Mouse (Mus musculus) adrenal gland, adult 8-10 months (tissue): ENCODE results near the gene Pafah1b3. TPM values are rescaled to one million over a fixed set of nuclear protein-coding genes. Genes with fewer than 3 reads are reported as not detected.
"Not testable (repeated sequence)": the region's sequence is repeated elsewhere in the genome, so short reads cannot be mapped to it uniquely, and the experiment has no call there.

Source experiments
- DNase-seq: peaks from one replicate; pipeline ENCODE4 v3.0.0; 2022
- total RNA-seq, 4 experiments: library from RNA; stranded (reverse); gene quantifications; 2 replicates each; pipeline ENCODE4 v1.2.4; 2022

Gene Pafah1b3
- 10 to 100 TPM; 34.0 to 48.5 (median 42.5) TPM for total RNA-seq

DNA sequence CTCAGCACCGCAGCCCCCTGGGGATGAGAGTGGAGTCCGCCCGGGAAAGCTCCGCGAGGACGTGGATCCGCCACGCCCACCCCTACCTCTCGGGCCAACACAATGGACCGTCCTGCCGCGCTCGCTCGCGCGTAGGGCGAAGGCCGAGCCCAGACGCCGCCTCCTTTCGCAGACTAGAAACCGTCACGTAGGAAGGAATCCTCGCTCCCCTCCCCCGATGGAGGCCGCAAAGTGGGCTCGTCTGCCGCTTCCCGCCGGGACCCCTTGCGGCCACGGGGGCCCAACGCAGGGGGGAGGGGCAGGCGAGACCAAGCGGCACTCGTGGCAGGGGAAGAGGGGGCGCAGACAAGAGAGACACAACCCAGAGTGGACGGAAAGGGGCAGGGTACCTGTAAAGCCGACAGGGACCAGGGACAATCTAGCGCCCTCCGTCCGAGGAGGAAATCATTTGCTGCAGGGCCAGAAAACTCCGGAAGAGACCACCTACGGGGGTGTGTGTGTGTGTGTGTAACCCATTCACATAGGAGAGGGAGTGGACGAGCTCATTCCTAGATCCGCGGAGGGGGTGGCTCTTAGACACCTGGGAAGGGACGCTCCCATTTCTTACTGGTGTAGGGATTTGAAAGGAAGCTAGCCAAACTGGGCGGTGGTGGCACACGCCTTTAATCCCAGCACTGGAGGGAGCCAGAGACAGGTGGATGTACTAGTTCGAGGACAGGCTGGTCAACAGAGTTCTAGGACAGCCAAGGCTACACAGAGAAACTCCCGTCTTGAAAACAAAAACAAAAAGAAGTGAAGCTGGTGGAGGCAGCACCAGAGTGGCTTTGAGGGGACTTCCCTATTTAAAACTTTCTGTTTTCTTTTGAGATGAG lies at the start of gene Pafah1b3:
Gene Pafah1b3, minus strand, starts transcription at position 533 of the 872 bp plus-strand sequence.
- peak; percentile 73 for DNase-seq

GRCm38 (mm10) chr7:25341000-25341784 lies 43.4 kb upstream of the Pafah1b3 start:
- DNase-seq = no peak

- DNase-seq = no peak
These were observed 41.5 kb upstream of the Pafah1b3 start for GRCm38 (mm10) chr7:25339329-25339728.

DNA sequence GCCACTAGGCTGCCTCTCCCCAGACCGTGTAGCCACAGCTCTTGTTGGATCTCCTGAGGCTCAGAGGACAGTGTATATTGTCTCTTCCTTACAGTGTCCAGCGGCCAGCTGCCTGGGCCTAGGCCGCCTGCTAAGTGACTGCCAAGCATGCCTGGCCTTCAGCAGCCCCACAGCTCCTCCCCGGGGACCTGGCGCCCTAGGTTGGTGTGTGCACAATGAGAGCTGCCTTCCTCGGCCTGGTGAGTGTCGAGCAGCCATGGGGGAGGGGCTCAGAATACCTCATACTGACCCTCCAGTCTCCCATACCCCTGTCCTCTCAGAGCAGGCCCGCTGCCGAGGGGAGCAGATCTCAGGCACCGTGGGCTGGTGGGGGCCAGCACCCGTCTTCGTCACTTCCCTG lies 36.7 kb upstream of the Pafah1b3 start:
- DNase-seq = no peak

DNA sequence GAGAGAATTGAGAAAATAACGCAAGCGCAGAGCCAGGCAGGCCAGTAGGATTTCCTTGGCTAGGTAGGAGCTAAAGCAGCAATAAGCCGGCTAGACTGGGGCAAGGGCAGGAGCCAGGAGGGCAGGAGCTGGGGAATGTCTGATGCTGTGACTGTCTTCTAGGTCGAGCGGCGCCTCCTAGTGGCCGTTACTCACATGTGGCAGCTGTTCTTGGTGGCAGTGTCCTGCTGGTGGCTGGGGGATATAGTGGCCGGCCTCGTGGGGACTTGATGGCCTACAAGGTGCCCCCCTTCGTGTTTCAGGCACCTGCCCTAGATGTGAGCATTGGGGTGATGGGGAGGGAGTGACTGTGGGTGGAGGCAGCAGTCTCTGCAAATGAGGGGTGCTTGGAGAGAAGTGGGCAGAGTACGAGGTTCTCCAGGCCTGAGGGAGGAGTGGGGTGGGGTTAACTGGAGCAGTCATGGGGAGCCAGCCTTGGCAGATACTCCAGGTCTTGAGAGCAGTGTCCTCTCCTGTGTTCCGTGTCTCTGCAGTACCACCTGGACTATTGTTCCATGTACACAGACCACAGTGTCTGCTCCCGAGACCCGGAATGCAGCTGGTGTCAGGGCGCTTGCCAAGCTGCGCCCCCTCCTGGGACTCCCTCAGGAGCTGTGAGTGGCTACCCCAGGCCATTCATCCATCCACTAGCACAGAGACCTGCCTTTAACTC lies 36.0 kb upstream of the Pafah1b3 start:
- DNase-seq = peak; percentile 66

DNA sequence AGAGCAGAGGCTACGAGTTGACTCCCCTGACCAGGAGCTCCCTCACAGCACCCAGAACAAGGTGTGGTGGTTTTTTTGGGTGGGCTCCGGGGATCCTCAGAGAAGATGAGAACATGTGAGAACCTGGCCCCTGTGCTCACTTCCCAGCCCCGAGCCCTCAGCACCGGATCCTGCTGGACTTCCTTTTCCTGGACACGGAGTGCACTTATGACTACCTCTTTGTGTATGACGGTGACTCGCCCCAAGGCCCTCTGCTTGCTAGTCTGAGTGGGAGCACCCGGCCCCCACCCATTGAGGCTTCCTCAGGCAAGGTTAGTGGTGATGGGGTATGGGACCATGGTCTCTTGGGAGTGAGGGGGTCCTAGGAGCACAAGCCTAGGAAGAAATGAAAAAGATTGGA lies 28.4 kb upstream of the Pafah1b3 start:
- DNase-seq = no peak

DNA sequence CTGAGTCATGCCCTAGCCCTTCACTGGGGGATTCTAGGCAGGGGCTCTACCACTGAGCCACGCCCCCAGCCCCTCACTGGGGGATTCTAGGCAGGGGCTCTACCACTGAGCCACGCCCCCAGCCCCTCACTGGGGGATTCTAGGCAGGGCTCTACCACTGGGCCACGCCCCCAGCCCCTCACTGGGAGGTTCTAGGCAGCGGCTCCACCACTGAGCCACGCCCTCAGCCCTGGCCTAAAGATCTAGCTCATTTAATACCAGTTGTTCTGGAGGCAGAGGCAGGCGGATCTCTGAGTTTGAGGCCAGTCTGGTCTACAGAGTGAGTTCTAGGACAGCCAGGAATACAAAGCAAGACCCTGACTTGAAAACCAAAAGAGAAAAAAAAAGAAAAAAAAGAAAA lies 27.6 kb upstream of the Pafah1b3 start:
- not testable (repeated sequence) for DNase-seq

DNA sequence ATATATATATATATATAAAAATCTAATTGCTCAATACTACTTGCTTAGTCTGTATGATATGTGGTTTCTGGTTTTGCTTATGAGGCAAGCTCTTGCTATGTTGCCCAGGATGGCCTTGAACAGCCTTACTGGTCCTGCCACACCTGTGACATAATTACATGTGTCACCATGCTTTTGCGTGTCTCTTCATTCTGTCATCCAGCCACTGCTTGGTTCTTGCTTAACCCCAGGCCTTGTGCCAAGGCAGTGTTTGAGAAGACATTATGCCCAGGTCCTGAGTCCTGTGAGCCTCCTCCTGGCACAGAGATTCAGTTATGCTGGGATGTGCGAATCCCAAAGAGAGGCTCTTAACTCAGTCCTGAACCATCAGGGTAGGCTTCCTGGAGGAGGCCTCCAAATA lies 25.4 kb upstream of the Pafah1b3 start:
- peak; percentile 61 for DNase-seq

DNA sequence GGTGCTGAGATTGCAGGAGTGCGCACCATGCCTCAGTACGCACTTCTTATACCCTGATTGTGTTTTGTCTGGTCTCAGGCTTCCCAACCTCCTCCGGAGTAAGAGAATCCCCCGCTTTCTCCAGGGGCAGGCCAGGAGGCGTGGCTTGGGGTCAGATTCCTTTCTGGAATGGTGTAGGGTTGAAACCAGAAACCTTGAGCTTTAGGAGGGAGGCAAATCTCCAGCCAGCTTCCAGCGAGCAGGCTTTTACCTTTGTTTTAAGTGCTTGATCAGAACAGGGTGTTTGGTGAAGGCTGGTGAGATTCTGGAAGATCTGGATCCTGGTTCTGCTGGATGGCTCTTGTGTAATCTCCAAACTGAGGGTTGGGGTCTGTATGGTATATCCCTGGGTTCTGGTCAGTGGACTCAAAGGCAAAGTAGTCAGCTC lies 24.3 kb upstream of the Pafah1b3 start:
- DNase-seq = no peak

GRCm38 (mm10) chr7:25317446-25317999 lies 19.7 kb upstream of the Pafah1b3 start:
- no peak for DNase-seq

- DNase-seq = peak; percentile 96
These were observed 19.0 kb upstream of the Pafah1b3 start, which contains the start of gene Megf8 for GRCm38 (mm10) chr7:25316532-25317445. Megf8 (plus strand) TSS chr7:25317164.

GRCm38 (mm10) chr7:25315306-25316041 lies 17.7 kb upstream of the Pafah1b3 start:
- DNase-seq = no peak

DNA sequence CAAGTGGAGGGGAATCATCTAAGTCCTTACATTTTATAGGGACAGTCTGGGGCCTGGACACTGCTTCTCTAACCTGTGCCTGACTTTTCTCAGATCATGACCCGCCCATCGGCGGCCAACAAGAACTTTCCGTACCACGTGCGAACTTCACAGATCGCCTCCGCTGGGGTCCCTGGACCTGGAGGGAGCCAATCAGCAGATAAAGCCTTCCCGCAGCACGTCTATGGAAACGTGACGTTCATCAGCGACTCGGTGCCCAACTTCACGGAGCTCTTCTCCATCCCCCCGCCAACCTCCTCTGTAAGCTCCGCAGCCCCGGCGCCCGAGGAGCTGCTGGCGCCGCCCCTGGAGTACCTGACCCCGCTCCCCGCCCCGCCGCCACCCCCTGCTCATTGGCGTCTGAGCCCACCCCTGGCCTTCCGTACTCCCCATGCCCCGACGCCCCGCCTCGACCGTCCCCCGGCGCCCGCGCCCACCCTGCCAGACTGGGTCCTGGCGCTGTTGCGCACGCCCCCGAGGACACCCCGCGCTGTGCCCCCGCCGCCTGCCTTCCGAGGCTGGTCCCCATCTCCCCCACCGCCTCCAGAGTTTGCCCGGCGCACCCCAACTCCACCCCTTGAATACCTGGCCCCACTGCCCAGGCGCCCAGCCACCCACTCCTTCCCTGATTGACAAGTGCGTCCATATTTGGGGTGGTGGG lies 17.0 kb upstream of the Pafah1b3 start:
- DNase-seq = no peak

- no peak for DNase-seq
These were observed 15.5 kb upstream of the Pafah1b3 start for GRCm38 (mm10) chr7:25313325-25313724.

- no peak for DNase-seq
These were observed 13.4 kb upstream of the Pafah1b3 start for GRCm38 (mm10) chr7:25311193-25311592.

DNA sequence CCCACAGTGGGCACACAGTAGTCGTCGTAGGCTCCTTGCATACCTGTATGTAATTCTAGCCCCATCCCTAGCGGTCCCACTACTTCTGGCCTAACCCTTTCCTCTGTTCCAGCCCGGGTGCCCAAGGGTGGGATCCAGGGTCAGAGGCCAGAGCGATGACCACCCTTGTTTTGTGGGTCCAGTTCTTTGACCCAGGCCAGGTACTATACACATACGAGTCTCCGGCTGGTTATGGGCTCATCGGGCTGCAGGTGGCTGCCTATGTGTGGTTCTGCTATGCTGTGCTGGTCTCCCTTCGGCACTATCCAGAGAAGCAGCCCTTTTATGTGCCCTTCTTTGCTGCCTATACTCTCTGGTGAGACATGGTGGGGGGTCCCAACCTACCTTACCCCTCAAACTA lies 11.6 kb upstream of the Pafah1b3 start:
- no peak for DNase-seq

- DNase-seq = no peak
These were observed 11.0 kb upstream of the Pafah1b3 start for GRCm38 (mm10) chr7:25308702-25309318.

DNA sequence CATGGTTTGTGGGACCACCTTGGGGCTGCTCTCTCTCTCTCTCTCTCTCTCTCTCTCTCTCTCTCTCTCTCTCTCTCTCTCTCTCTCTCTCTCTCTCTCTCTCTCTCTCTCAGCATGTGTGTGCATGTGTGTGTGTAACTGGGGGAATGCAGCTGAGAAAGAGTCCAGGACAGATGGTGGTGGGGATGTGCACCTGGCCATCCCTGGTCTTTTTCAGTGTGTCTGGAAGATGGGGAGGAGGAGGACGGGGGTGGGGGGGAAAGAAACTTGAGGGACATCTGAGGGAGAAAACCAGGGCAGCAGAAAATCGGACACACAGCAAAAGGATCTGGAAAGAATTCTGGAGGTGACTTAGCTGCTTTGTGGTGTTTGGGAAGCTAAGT lies 8.8 kb upstream of the Pafah1b3 start:
- DNase-seq = no peak

GRCm38 (mm10) chr7:25305956-25306613 lies 8.3 kb upstream of the Pafah1b3 start, which contains the start of gene Tmem145:
Tmem145 (plus strand) TSS chr7:25306106.
- no peak for DNase-seq
